9 mouse cellular contexts compared by ENCODE assay signal in the genomic region with DNA sequence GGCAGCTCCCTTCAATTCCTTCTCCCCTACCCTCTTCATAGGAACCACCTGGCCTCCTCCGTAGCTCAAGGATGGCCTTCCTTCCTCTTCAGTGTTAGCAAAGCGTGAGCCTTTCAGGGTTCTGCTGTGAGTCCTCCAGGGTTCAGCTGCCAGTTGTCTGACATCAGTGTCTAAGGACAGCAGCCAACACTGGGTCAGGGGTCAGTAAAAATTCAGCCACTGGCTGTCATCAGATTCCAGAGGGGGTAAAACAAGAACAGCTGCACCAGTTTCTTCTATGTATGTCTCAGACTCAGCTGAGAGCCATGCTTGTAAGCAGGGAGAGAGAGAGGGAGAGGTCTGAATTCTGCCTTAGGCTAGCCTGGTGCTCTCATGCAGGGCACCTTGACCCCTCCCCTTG.
DNase-seq lines count a peak whose midpoint lies in the region; TF ChIP-seq lines count a peak whose summit lies in the region.
"Had no signal": no experiment of that assay in that cellular context is flagged by ENCODE, and none has a peak within 500 bp of the region (broad histone marks: within the 10 kb centered on the region; RNA-seq: fewer than 3 reads in every experiment).

No protein-coding gene starts in this region.

- peak; percentile 61 for DNase-seq in adrenal gland, adult 2 months
- DNase-seq in adrenal gland, postnatal 36 days, result peak; percentile 22 to 57
- DNase-seq in heart, postnatal 25 days (ENCODE audit: low spot score), result peak; percentile 25
- peak; percentile 10 for DNase-seq in lung, adult 2 months
- no peak for DNase-seq in cerebellum, adult 2 months
- DNase-seq in right cerebral cortex, postnatal 36 days (ENCODE audit: low spot score in 2 of 2), result no peak
- DNase-seq in T-cell, adult 2 months (ENCODE audit: low spot score), result no peak

- H3K4me1 ChIP-seq in lung, adult 2 months (ENCODE audit: control insufficient read depth, insufficient read depth, low read length), result no peaks in the 10 kb centered on the region
- H3K4me1 ChIP-seq in cerebellum, adult 2 months (ENCODE audit: control insufficient read depth, insufficient read depth, low read length), result no peaks in the 10 kb centered on the region
- H3K4me1 ChIP-seq: midbrain, embryonic 15.5 days had no signal

- WGBS in lung, adult 2 months, result 52% methylated on average over 2 of the region's 2 CpGs
- WGBS in cerebellum, adult 2 months, result 87% methylated on average over 2 of the region's 2 CpGs

- no peaks in the 10 kb centered on the region; the same call in 1 of the 2 replicates for H3K27me3 ChIP-seq in cerebellum, adult 2 months (ENCODE audit: control insufficient read depth, insufficient read depth, low read length)
- H3K27me3 ChIP-seq: midbrain, embryonic 15.5 days; Patski had no signal

- H3K27ac ChIP-seq in cerebellum, adult 2 months (ENCODE audit: insufficient read depth, low read length), result no peak overlapping the region
- H3K27ac ChIP-seq: midbrain, embryonic 15.5 days had no signal

- H3K4me3 ChIP-seq in lung, adult 2 months (replicated peaks; ENCODE audit: extremely low read depth, low read depth, low read length), result no peak overlapping the region
- no peak overlapping the region for H3K4me3 ChIP-seq in cerebellum, adult 2 months (replicated peaks; ENCODE audit: insufficient read depth, low read depth, low read length)
- H3K4me3 ChIP-seq: midbrain, embryonic 15.5 days had no signal

- intact Hi-C loops in heart, postnatal 25 days (cut with DNase I), result no loop called here

- no peak for TF ChIP-seq CTCF in lung, adult 2 months (IDR thresholded peaks at IDR 0.05; ENCODE audit: insufficient read depth, low read length)
- no peak for TF ChIP-seq CTCF in cerebellum, adult 2 months (IDR thresholded peaks at IDR 0.05; ENCODE audit: borderline replicate concordance, insufficient read depth, low read depth, low read length)

- TF ChIP-seq POLR2A in lung, adult 2 months (IDR thresholded peaks at IDR 0.05; ENCODE audit: borderline replicate concordance, extremely low read depth, low read depth, low read length), result no peak
- TF ChIP-seq POLR2A in cerebellum, adult 2 months (IDR thresholded peaks at IDR 0.05; ENCODE audit: borderline replicate concordance, insufficient read depth, low read length), result no peak

Comparison
In these comparisons a context has a peak if more than half of its experiments do, and no peak if none do; other contexts are left out.
1. DNase-seq: peak in adrenal gland, adult 2 months (single experiment), adrenal gland, postnatal 36 days (2 of 2), heart, postnatal 25 days (single experiment) and lung, adult 2 months (single experiment); none in cerebellum, adult 2 months (0 of 2), right cerebral cortex, postnatal 36 days (0 of 2) and T-cell, adult 2 months (single experiment).